Mouse (Mus musculus): Measurements from ENCODE around the gene Cygb.

GRCm38 (mm10) chr11:116602043-116602442 is 52.1 kb downstream of the Cygb start:
- no peak for TF ChIP-seq TAL1 (IDR thresholded peaks at IDR 0.05; ENCODE audit: low read length)
- TF ChIP-seq GATA1 (IDR thresholded peaks at IDR 0.05; ENCODE audit: low read length): no peak
